Mouse (Mus musculus) intestine, embryonic 14.5 days (tissue): ENCODE data around the gene Ate1. TPM values are rescaled to one million over a fixed set of nuclear protein-coding genes. Genes with fewer than 3 reads are reported as not detected.
A peak's percentile ranks its signal among the peaks of the same experiment; 100 is the strongest.
"Not testable (repeated sequence)": the region's sequence is repeated elsewhere in the genome, so short reads cannot be mapped to it uniquely, and the experiment has no call there.

Experiments used
- ATAC-seq: fragments of 200-750 bp; cut with Nextera tagmentation; replicated peaks from 2 replicates; pipeline ENCODE4 v1.8.0; 2017; ENCODE audit warnings: low read depth, moderate number of reproducible peaks, moderate TSS enrichment, moderate library complexity; ENCODE audit not compliant: low FRiP score, low TSS enrichment
- DNase-seq: peaks from one replicate; pipeline ENCODE4 v3.0.0-alpha.2; 2018; ENCODE audit warnings: low spot score
- H3K27ac ChIP-seq: fragments of 300-500 bp; sonication (generic); 2 replicates; pipeline ENCODE4 v1.5.1; 2014; ENCODE audit warnings: low read depth, mild to moderate bottlenecking, control low read depth
- H3K27me3 ChIP-seq: fragments of 300-500 bp; sonication (generic); replicated peaks from 2 replicates; pipeline ENCODE4 v1.6.1; 2014; ENCODE audit warnings: low read length, control low read depth; ENCODE audit not compliant: control insufficient read depth, insufficient read depth
- H3K36me3 ChIP-seq: fragments of 300-500 bp; sonication (generic); 2 replicates; pipeline ENCODE4 v1.6.1; 2014; ENCODE audit warnings: low read length, control low read depth; ENCODE audit not compliant: control insufficient read depth, insufficient read depth
- H3K4me1 ChIP-seq: fragments of 300-500 bp; sonication (generic); replicated peaks from 2 replicates; pipeline ENCODE4 v1.6.1; 2014; ENCODE audit warnings: low read length, control low read depth, mixed read lengths; ENCODE audit not compliant: control insufficient read depth, insufficient read depth
- H3K4me2 ChIP-seq: fragments of 300-500 bp; sonication (generic); 2 replicates; pipeline ENCODE4 v1.6.1; 2014; ENCODE audit warnings: low read length
- H3K4me3 ChIP-seq: fragments of 300-500 bp; sonication (generic); 2 replicates; pipeline ENCODE4 v1.5.1; 2014; ENCODE audit warnings: low read depth, low read length, control low read depth, mixed read lengths
- H3K9ac ChIP-seq: fragments of 300-500 bp; sonication (generic); 2 replicates; pipeline ENCODE4 v1.6.1; 2014; ENCODE audit warnings: mild to moderate bottlenecking, low read length
- H3K9me3 ChIP-seq: fragments of 300-500 bp; sonication (generic); 2 replicates; pipeline ENCODE4 v1.6.1; 2016; ENCODE audit warnings: low read length, control low read depth; ENCODE audit not compliant: control insufficient read depth
- WGBS: fragments of 180-500 bp; shearing (Covaris S2); extraction: QIAGEN DNeasy Blood & Tissue Kit; methylation state at CpG from one replicate; pipeline ENCODE4 v1.1.7; 2014; 5-methylcytosine and 5-hydroxymethylcytosine counted together
- polyA plus RNA-seq: library from polyadenylated mRNA; unstranded; fragments of >200 nt; fragmentation: Nextera tagmentation; extraction: Ambion mirVana; gene quantifications from 2 replicates; pipeline ENCODE4 v1.2.1, GENCODE M21; 2014

Gene Ate1
- polyA plus RNA-seq, 1 experiment from 2014 or later = 63.1 TPM

- H3K27ac ChIP-seq = no peak overlapping the region
- no peaks in the 10 kb centered on the region for H3K9me3 ChIP-seq
- no peak overlapping the region for H3K4me2 ChIP-seq
- H3K27me3 ChIP-seq = no peaks in the 10 kb centered on the region
- DNase-seq (no peak), ATAC-seq (no peak)
- H3K4me1 ChIP-seq = no peaks in the 10 kb centered on the region
- H3K4me3 ChIP-seq = no peak overlapping the region
- 80% methylated on average over 4 of the region's 4 CpGs for WGBS
- H3K9ac ChIP-seq = no peak overlapping the region
- peaks cover 93% of the 10 kb centered on the region for H3K36me3 ChIP-seq
Observed at GRCm38 (mm10) chr7:130537068-130537467, 16.9 kb upstream of the Ate1 start.

GRCm38 (mm10) chr7:130535174-130535573 is 15.0 kb upstream of the Ate1 start:
- Histone ChIP-seq H3K9ac (no peak overlapping the region), H3K36me3 (peaks cover 83% of the 10 kb centered on the region), H3K27ac (no peak overlapping the region), H3K4me1 (no peaks in the 10 kb centered on the region), H3K27me3 (no peaks in the 10 kb centered on the region), H3K4me2 (no peak overlapping the region), H3K4me3 (no peak overlapping the region), H3K9me3 (no peaks in the 10 kb centered on the region)
- DNase-seq (no peak), ATAC-seq (no peak)
- WGBS = 89% methylated on average over 4 of the region's 4 CpGs

GRCm38 (mm10) chr7:130533316-130534260 is 13.4 kb upstream of the Ate1 start:
- Histone ChIP-seq H3K27me3 (no peaks in the 10 kb centered on the region), H3K4me2 (no peak overlapping the region), H3K9ac (no peak overlapping the region), H3K4me1 (no peaks in the 10 kb centered on the region), H3K4me3 (no peak overlapping the region), H3K27ac (no peak overlapping the region), H3K9me3 (no peaks in the 10 kb centered on the region), H3K36me3 (peaks cover 67% of the 10 kb centered on the region)
- DNase-seq = peak; percentile 96
- peak; percentile 66 for ATAC-seq
- WGBS = 52% methylated on average over 25 of the region's 25 CpGs

GRCm38 (mm10) chr7:130531138-130531537 is 11.0 kb upstream of the Ate1 start:
- H3K36me3 ChIP-seq = peaks cover 43% of the 10 kb centered on the region
- not testable (repeated sequence) for H3K27me3 ChIP-seq, H3K4me2 ChIP-seq, H3K4me3 ChIP-seq, H3K4me1 ChIP-seq, H3K9ac ChIP-seq, DNase-seq, H3K27ac ChIP-seq, H3K9me3 ChIP-seq, ATAC-seq
- 91% methylated on average over 14 of the region's 15 CpGs for WGBS

- H3K4me3 ChIP-seq = no peak overlapping the region
- H3K4me1 ChIP-seq = no peaks in the 10 kb centered on the region
- H3K36me3 ChIP-seq = peaks cover 11% of the 10 kb centered on the region
- 66% methylated on average over 9 of the region's 9 CpGs for WGBS
- H3K9me3 ChIP-seq = no peaks in the 10 kb centered on the region
- H3K9ac ChIP-seq = no peak overlapping the region
- no peak for ATAC-seq
- no peaks in the 10 kb centered on the region for H3K27me3 ChIP-seq
- no peak overlapping the region for H3K4me2 ChIP-seq
- no peak for DNase-seq
- H3K27ac ChIP-seq = peak overlapping the region; percentile 69
Observed at GRCm38 (mm10) chr7:130527306-130527705, 7.1 kb upstream of the Ate1 start.

- ATAC-seq = no peak
- WGBS = 92% methylated on average over 8 of the region's 8 CpGs
- Histone ChIP-seq H3K4me2 (no peak overlapping the region), H3K9ac (no peak overlapping the region), H3K27ac (no peak overlapping the region), H3K9me3 (no peaks in the 10 kb centered on the region), H3K4me3 (no peak overlapping the region), H3K27me3 (no peaks in the 10 kb centered on the region), H3K4me1 (no peaks in the 10 kb centered on the region), H3K36me3 (no peaks in the 10 kb centered on the region)
- no peak for DNase-seq
Observed at GRCm38 (mm10) chr7:130523451-130523850, 3.3 kb upstream of the Ate1 start.

- Histone ChIP-seq H3K9me3 (no peaks in the 10 kb centered on the region), H3K27ac (no peak overlapping the region), H3K36me3 (no peaks in the 10 kb centered on the region), H3K27me3 (no peaks in the 10 kb centered on the region), H3K9ac (no peak overlapping the region; the same call in 1 of the 2 replicates), H3K4me3 (no peak overlapping the region), H3K4me1 (peaks cover 3% of the 10 kb centered on the region; the same call in 1 of the 2 replicates), H3K4me2 (peak overlapping the region; percentile 59; the same call in 1 of the 2 replicates)
- 77% methylated on average over 14 of the region's 14 CpGs for WGBS
- DNase-seq (no peak), ATAC-seq (no peak)
Observed at GRCm38 (mm10) chr7:130520812-130521422, 748 bp upstream of the Ate1 start.

- under 1% methylated on average over 89 of the region's 90 CpGs for WGBS
- peaks cover 10% of the 10 kb centered on the region for H3K36me3 ChIP-seq
- peaks cover 3% of the 10 kb centered on the region; the same call in 1 of the 2 replicates for H3K4me1 ChIP-seq
- peak overlapping the region; percentile 88 for H3K9ac ChIP-seq
- H3K4me3 ChIP-seq = peak overlapping the region; percentile 83
- no peaks in the 10 kb centered on the region for H3K27me3 ChIP-seq
- H3K27ac ChIP-seq = peak overlapping the region; percentile 98
- peak; percentile 97 for ATAC-seq
- H3K4me2 ChIP-seq = peak overlapping the region; percentile 59
- no peaks in the 10 kb centered on the region for H3K9me3 ChIP-seq
- peak; percentile 97 for DNase-seq
Observed at GRCm38 (mm10) chr7:130519096-130520048, 797 bp downstream of the Ate1 start.
